Mouse (Mus musculus): ENCODE data around the gene Cd302. TPM values are rescaled to one million over a fixed set of nuclear protein-coding genes. Genes with fewer than 3 reads are reported as not detected.

The Cd302 gene
- polyA plus RNA-seq (2015; fragmentation: Nextera tagmentation; extraction: Ambion mirVana): 23.9 and 35.2 TPM in 2 replicates

GRCm38 (mm10) chr2:60284467-60284821, at the start of gene Cd302:
Cd302 (minus strand) TSS chr2:60284488.

GRCm38 (mm10) chr2:60209703-60210651, 74.3 kb downstream of the Cd302 start, which contains the start of the genes Baz2b and March7:
Baz2b (minus strand) TSS chr2:60209839.
March7 (plus strand) TSS chr2:60209887.

Other genes with a start within 250 kb of the Cd302 start
- 44.8 and 46.9 TPM in 2 replicates for gene Baz2b, start 74.6 kb downstream of the Cd302 start, polyA plus RNA-seq (2015; fragmentation: Nextera tagmentation; extraction: Ambion mirVana)
- gene March7, start 74.6 kb downstream of the Cd302 start, polyA plus RNA-seq (2015; fragmentation: Nextera tagmentation; extraction: Ambion mirVana): 32.5 and 42.3 TPM in 2 replicates
- 0.94 and 1.6 TPM in 2 replicates for gene Ly75, start 98.8 kb upstream of the Cd302 start, polyA plus RNA-seq (2015; fragmentation: Nextera tagmentation; extraction: Ambion mirVana)

Measured in spleen, postnatal 0 days (tissue).